Mouse (Mus musculus): ENCODE measurements around the gene Bcs1l. TPM values are rescaled to one million over a fixed set of nuclear protein-coding genes. Genes with fewer than 3 reads are reported as not detected.

The Bcs1l gene
- total and polyA plus RNA-seq, 3 experiments, result 4.8 to 36.5 (median 26.8) TPM

Other genes with a start within 250 kb of the Bcs1l start
- not detected in 2 replicates for gene Catip, start 226.2 kb upstream of the Bcs1l start, total RNA-seq (2014; fragmentation: Nextera tagmentation)
- 0.27 TPM in 1 of 2 replicates, not detected in the other for gene Catip, start 226.2 kb upstream of the Bcs1l start, total RNA-seq (2017)
- not detected in 2 replicates for gene Catip, start 226.2 kb upstream of the Bcs1l start, polyA plus RNA-seq (2012)
- gene Slc11a1, start 213.1 kb upstream of the Bcs1l start, total RNA-seq (2014; fragmentation: Nextera tagmentation), result not detected in 2 replicates
- 0.23 and 0.60 TPM in 2 replicates for gene Slc11a1, start 213.1 kb upstream of the Bcs1l start, total RNA-seq (2017)
- gene Slc11a1, start 213.1 kb upstream of the Bcs1l start, polyA plus RNA-seq (2012), result not detected in 2 replicates
- gene Ctdsp1, start 196.8 kb upstream of the Bcs1l start, total RNA-seq (2014; fragmentation: Nextera tagmentation), result 154 and 171 TPM in 2 replicates
- gene Ctdsp1, start 196.8 kb upstream of the Bcs1l start, total RNA-seq (2017), result 64.6 and 66.4 TPM in 2 replicates
- 272 and 321 TPM in 2 replicates for gene Ctdsp1, start 196.8 kb upstream of the Bcs1l start, polyA plus RNA-seq (2012)
- gene Vil1, start 178.9 kb upstream of the Bcs1l start, total RNA-seq (2014; fragmentation: Nextera tagmentation), result 0.29 and 0.68 TPM in 2 replicates
- gene Vil1, start 178.9 kb upstream of the Bcs1l start, total RNA-seq (2017), result 0.29 and 1.1 TPM in 2 replicates
- 0.11 and 0.35 TPM in 2 replicates for gene Vil1, start 178.9 kb upstream of the Bcs1l start, polyA plus RNA-seq (2012)
- 158 and 183 TPM in 2 replicates for gene Cnot9, start 82.2 kb upstream of the Bcs1l start, total RNA-seq (2014; fragmentation: Nextera tagmentation)
- 87.5 and 89.6 TPM in 2 replicates for gene Cnot9, start 82.2 kb upstream of the Bcs1l start, total RNA-seq (2017)
- gene Cnot9, start 82.2 kb upstream of the Bcs1l start, polyA plus RNA-seq (2012), result 35.9 and 37.1 TPM in 2 replicates
- gene Plcd4, start 45.4 kb upstream of the Bcs1l start, total RNA-seq (2014; fragmentation: Nextera tagmentation), result not detected in 2 replicates
- gene Plcd4, start 45.4 kb upstream of the Bcs1l start, total RNA-seq (2017), result 0.35 and 0.60 TPM in 2 replicates
- 0.02 TPM in 1 of 2 replicates, not detected in the other for gene Plcd4, start 45.4 kb upstream of the Bcs1l start, polyA plus RNA-seq (2012)
- gene Usp37, start 44.0 kb upstream of the Bcs1l start, total RNA-seq (2014; fragmentation: Nextera tagmentation), result 112 and 117 TPM in 2 replicates
- gene Usp37, start 44.0 kb upstream of the Bcs1l start, total RNA-seq (2017), result 72.2 and 89.3 TPM in 2 replicates
- gene Usp37, start 44.0 kb upstream of the Bcs1l start, polyA plus RNA-seq (2012), result 2.9 and 9.7 TPM in 2 replicates
- 48.2 and 50.4 TPM in 2 replicates for gene Zfp142, start within 50 bp of the Bcs1l start, total RNA-seq (2014; fragmentation: Nextera tagmentation)
- gene Zfp142, start within 50 bp of the Bcs1l start, total RNA-seq (2017), result 11.4 and 13.1 TPM in 2 replicates
- gene Zfp142, start within 50 bp of the Bcs1l start, polyA plus RNA-seq (2012), result 9.1 and 12.4 TPM in 2 replicates
- gene Rnf25, start 13.1 kb downstream of the Bcs1l start, total RNA-seq (2014; fragmentation: Nextera tagmentation), result 35.2 and 57.4 TPM in 2 replicates
- 48.5 and 80.6 TPM in 2 replicates for gene Rnf25, start 13.1 kb downstream of the Bcs1l start, total RNA-seq (2017)
- 23.1 and 24.1 TPM in 2 replicates for gene Rnf25, start 13.1 kb downstream of the Bcs1l start, polyA plus RNA-seq (2012)
- gene Stk36, start 13.2 kb downstream of the Bcs1l start, total RNA-seq (2014; fragmentation: Nextera tagmentation), result 3.9 and 5.6 TPM in 2 replicates
- 1.5 and 1.6 TPM in 2 replicates for gene Stk36, start 13.2 kb downstream of the Bcs1l start, total RNA-seq (2017)
- gene Stk36, start 13.2 kb downstream of the Bcs1l start, polyA plus RNA-seq (2012), result 0.46 and 0.88 TPM in 2 replicates
- 61.7 and 68.5 TPM in 2 replicates for gene Ttll4, start 73.5 kb downstream of the Bcs1l start, total RNA-seq (2014; fragmentation: Nextera tagmentation)
- gene Ttll4, start 73.5 kb downstream of the Bcs1l start, total RNA-seq (2017), result 44.4 and 46.0 TPM in 2 replicates
- gene Ttll4, start 73.5 kb downstream of the Bcs1l start, polyA plus RNA-seq (2012), result 21.2 and 25.8 TPM in 2 replicates
- gene Cyp27a1, start 125.3 kb downstream of the Bcs1l start, total RNA-seq (2014; fragmentation: Nextera tagmentation), result not detected in 2 replicates
- gene Cyp27a1, start 125.3 kb downstream of the Bcs1l start, total RNA-seq (2017), result 0.55 TPM in 1 of 2 replicates, not detected in the other
- gene Cyp27a1, start 125.3 kb downstream of the Bcs1l start, polyA plus RNA-seq (2012), result not detected in 2 replicates
- not detected in 2 replicates for gene Prkag3, start 160.9 kb downstream of the Bcs1l start, total RNA-seq (2014; fragmentation: Nextera tagmentation)
- gene Prkag3, start 160.9 kb downstream of the Bcs1l start, total RNA-seq (2017), result not detected in 2 replicates
- gene Prkag3, start 160.9 kb downstream of the Bcs1l start, polyA plus RNA-seq (2012), result not detected in 2 replicates
- not detected in 2 replicates for gene Wnt6, start 183.6 kb downstream of the Bcs1l start, total RNA-seq (2014; fragmentation: Nextera tagmentation)
- 0.17 TPM in 1 of 2 replicates, not detected in the other for gene Wnt6, start 183.6 kb downstream of the Bcs1l start, total RNA-seq (2017)
- gene Wnt6, start 183.6 kb downstream of the Bcs1l start, polyA plus RNA-seq (2012), result not detected in 2 replicates
- not detected in 2 replicates for gene Wnt10a, start 203.2 kb downstream of the Bcs1l start, total RNA-seq (2014; fragmentation: Nextera tagmentation)
- gene Wnt10a, start 203.2 kb downstream of the Bcs1l start, total RNA-seq (2017), result 0.05 and 0.06 TPM in 2 replicates
- not detected in 2 replicates for gene Wnt10a, start 203.2 kb downstream of the Bcs1l start, polyA plus RNA-seq (2012)

Measured in G1E (cell line).